Mouse (Mus musculus) hindbrain, postnatal 0 days (tissue): ENCODE data around the gene Ccdc174. TPM values are rescaled to one million over a fixed set of nuclear protein-coding genes. Genes with fewer than 3 reads are reported as not detected.

Source experiments
- ATAC-seq: fragments of 200-750 bp; cut with Nextera tagmentation; 2 replicates; pipeline ENCODE4 v1.8.0; 2017; ENCODE audit warnings: mild to moderate bottlenecking, moderate TSS enrichment, moderate library complexity
- DNase-seq: peaks from one replicate; pipeline ENCODE4 v3.0.0-alpha.2; 2015; ENCODE audit warnings: low spot score
- H3K27ac ChIP-seq: fragments of 300-500 bp; sonication (generic); 2 replicates; pipeline ENCODE4 v1.5.1; 2014; ENCODE audit warnings: mild to moderate bottlenecking
- H3K27me3 ChIP-seq: fragments of 300-500 bp; sonication (generic); 2 replicates; pipeline ENCODE4 v1.6.1; 2014; ENCODE audit warnings: low read length, mixed read lengths; ENCODE audit not compliant: insufficient read depth
- H3K36me3 ChIP-seq: fragments of 300-500 bp; sonication (generic); 2 replicates; pipeline ENCODE4 v1.6.1; 2014; ENCODE audit warnings: low read length, mixed read lengths; ENCODE audit not compliant: insufficient read depth
- H3K4me1 ChIP-seq: fragments of 300-500 bp; sonication (generic); 2 replicates; pipeline ENCODE4 v1.6.1; 2014; ENCODE audit warnings: antibody characterized with exemption, low read length, mixed read lengths; ENCODE audit not compliant: insufficient read depth
- H3K4me2 ChIP-seq: fragments of 300-500 bp; sonication (generic); 2 replicates; pipeline ENCODE4 v1.6.1; 2014; ENCODE audit warnings: low read depth, mild to moderate bottlenecking, low read length, moderate library complexity, mixed read lengths
- H3K4me3 ChIP-seq: fragments of 300-500 bp; sonication (generic); 2 replicates; pipeline ENCODE4 v1.5.1; 2014; ENCODE audit warnings: low read length
- H3K9ac ChIP-seq: fragments of 300-500 bp; sonication (generic); replicated peaks from 2 replicates; pipeline ENCODE4 v1.6.1; 2014; ENCODE audit warnings: mild to moderate bottlenecking, low read length, moderate library complexity, mixed read lengths
- H3K9me3 ChIP-seq: fragments of 300-500 bp; sonication (generic); 2 replicates; pipeline ENCODE4 v1.6.1; 2016; ENCODE audit warnings: low read length, mixed read lengths
- CTCF ChIP-seq: IDR thresholded peaks from 2 replicates; pipeline ENCODE4 v1.5.1; 2016; ENCODE audit warnings: antibody characterized with exemption, control low read depth, low read depth
- WGBS: fragments of 180-500 bp; shearing (Covaris S2); extraction: QIAGEN DNeasy Blood & Tissue Kit; methylation state at CpG from one replicate; pipeline ENCODE4 v1.1.7; 2014; 5-methylcytosine and 5-hydroxymethylcytosine counted together
- polyA plus RNA-seq: library from polyadenylated mRNA; unstranded; fragments of >200 nt; fragmentation: Nextera tagmentation; extraction: Ambion mirVana; gene quantifications from 2 replicates; pipeline ENCODE4 v1.2.1, GENCODE M21; 2015
- total RNA-seq: library from RNA; depleted of rRNA; stranded (reverse); fragments of >200 nt; gene quantifications from 2 replicates; pipeline ENCODE4 v1.2.3, GENCODE M21; 2014; rRNA removed

The Ccdc174 gene
- total RNA-seq (12.8 and 15.1 TPM in 2 replicates), polyA plus RNA-seq (36.3 and 43.4 TPM in 2 replicates)

DNA sequence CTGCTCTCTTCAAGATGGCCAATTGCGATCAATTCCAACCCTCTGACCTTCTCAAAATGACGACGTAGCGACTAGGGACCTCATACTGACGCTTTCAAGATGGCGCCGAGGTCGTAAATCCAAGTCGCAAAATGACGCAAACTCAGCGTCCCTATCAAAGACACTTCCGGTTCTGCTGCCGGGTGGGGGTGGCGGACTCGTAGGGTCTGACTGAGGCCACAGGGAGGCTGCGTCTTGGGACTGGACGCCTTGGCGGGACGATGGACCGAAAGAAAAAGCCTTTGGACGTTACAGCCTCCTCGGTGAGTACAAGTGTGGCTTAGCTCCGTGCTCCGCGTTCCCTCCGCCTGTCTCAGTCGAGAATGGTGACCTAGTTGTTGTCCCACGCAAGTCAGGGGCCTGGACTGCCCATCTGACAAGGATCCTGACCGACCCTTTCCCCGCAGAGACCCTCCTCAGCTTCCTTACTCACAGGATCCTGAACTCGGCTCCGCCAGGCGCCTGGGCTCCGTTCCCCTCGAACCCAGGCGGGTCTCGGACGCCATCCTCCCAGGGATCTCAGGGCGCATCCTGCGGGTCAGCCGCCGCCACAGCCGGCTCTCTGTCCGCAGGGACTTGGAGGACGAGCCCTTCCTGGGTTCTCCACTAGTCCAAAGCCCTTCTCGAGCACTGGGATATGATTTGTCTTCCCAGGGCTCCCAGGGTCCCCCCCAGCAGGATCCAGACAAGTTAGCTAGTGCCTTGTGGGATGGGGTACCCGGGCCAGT is at the start of gene Ccdc174:
Gene Ccdc174 (plus strand): TSS at position 169 of the 767 bp plus-strand sequence.
- no peaks in the 10 kb centered on the region for H3K9me3 ChIP-seq
- H3K4me2 ChIP-seq = peak within 1 kb of the TSS; percentile 89
- H3K36me3 ChIP-seq = peaks cover 16% of the 10 kb centered on the region
- TF ChIP-seq CTCF = 0 out of 2 replicates have a peak, but pooled peaks have one; percentile 6
- peak; percentile 99 for DNase-seq
- peaks cover 9% of the 10 kb centered on the region; the same call in 1 of the 2 replicates for H3K4me1 ChIP-seq
- WGBS = under 1% methylated on average over 47 of the region's 47 CpGs
- peak; percentile 96 for ATAC-seq
- H3K27ac ChIP-seq = peak within 1 kb of the TSS; percentile 78
- H3K9ac ChIP-seq = peak within 1 kb of the TSS; percentile 83
- H3K4me3 ChIP-seq = peak within 1 kb of the TSS; percentile 72
- no peaks in the 10 kb centered on the region for H3K27me3 ChIP-seq

DNA sequence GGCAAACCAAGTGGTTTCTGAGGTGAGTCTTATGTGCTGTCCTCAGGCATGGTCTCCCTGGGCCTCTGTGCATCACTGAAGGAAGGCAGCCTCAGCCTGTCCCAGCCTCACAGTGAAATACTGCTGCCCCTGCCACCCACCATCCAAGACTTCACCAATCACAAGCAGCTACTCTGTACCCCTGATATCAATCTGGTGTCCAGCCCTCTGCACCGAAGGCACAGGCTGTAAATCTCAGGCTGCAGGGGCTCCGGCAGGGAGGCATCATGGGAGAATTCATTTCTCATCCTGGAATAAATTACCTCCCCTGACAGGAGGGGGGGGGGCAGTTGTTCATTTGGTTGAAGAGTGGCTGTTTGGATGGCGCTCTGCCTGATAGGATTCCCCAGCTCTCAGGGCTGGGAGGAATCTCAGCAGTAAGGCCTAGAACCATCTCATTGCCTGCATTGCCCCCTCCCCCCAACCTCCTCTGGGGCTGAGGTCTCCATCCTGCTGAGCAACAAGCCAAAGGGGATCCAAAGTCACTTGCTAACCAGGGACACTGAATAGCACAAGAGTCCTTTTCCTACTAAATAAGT is 44.9 kb upstream of the Ccdc174 start:
- no peak for ATAC-seq
- H3K27me3 ChIP-seq = no peaks in the 10 kb centered on the region
- peaks cover 1% of the 10 kb centered on the region; the same call in 1 of the 2 replicates for H3K4me1 ChIP-seq
- no peak overlapping the region for H3K4me2 ChIP-seq
- WGBS = 59% methylated on average over 3 of the region's 3 CpGs
- DNase-seq = no peak
- no peaks in the 10 kb centered on the region for H3K36me3 ChIP-seq
- H3K9ac ChIP-seq = no peak overlapping the region
- no peak for TF ChIP-seq CTCF
- H3K4me3 ChIP-seq = no peak overlapping the region
- H3K9me3 ChIP-seq = no peaks in the 10 kb centered on the region
- no peak overlapping the region for H3K27ac ChIP-seq

DNA sequence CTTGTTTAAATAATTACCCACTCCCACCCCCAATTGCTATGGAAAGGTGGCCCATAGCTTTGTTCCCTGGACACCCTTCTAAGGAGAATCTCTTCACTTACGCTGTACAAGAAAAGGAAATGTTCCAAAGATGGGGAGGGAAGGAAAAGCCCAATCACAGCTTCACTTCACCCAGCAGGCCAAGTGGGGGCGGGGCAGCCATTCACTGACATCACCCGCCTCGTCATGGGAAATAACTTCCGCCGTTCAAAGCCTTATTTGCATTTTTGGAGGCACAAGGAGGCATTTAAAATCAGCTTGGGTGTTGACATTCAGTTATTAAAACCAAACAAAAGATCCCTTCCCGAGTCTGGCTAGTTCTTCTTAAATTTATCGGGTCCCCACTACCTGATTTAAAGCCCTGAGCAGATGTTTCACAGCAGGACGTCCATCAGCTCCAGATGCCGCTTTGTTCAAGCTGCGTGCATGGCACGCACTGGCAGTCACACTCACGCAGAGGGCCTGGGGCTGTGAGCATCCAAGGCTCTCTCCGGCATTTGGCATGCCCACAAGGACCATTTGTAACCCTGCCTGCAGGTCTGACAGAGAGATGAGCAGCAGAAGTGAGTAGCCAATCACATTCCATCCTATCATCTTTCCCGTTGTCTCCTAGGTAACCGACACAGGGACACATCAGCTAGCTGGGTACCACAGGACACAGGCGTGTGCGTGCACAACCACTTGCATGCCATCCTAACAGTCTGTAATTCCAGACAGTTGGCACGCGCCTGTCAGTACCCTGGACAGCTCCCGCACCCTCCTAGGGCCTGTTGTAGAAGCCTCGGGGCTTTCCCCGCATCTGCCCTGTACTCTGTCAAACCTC is 38.6 kb upstream of the Ccdc174 start:
- ATAC-seq (peak; percentile 85), DNase-seq (peak; percentile 85)
- Histone ChIP-seq H3K4me2 (peak overlapping the region; percentile 58), H3K27me3 (peaks cover 14% of the 10 kb centered on the region; the same call in 1 of the 2 replicates), H3K36me3 (no peaks in the 10 kb centered on the region), H3K4me1 (peaks cover 15% of the 10 kb centered on the region), H3K4me3 (peak overlapping the region; percentile 29), H3K27ac (peak overlapping the region; percentile 87), H3K9me3 (no peaks in the 10 kb centered on the region), H3K9ac (peak overlapping the region; percentile 44)
- TF ChIP-seq CTCF = peak; percentile 14; the same call in 1 of the 2 replicates
- 3% methylated on average over 23 of the region's 23 CpGs for WGBS

DNA sequence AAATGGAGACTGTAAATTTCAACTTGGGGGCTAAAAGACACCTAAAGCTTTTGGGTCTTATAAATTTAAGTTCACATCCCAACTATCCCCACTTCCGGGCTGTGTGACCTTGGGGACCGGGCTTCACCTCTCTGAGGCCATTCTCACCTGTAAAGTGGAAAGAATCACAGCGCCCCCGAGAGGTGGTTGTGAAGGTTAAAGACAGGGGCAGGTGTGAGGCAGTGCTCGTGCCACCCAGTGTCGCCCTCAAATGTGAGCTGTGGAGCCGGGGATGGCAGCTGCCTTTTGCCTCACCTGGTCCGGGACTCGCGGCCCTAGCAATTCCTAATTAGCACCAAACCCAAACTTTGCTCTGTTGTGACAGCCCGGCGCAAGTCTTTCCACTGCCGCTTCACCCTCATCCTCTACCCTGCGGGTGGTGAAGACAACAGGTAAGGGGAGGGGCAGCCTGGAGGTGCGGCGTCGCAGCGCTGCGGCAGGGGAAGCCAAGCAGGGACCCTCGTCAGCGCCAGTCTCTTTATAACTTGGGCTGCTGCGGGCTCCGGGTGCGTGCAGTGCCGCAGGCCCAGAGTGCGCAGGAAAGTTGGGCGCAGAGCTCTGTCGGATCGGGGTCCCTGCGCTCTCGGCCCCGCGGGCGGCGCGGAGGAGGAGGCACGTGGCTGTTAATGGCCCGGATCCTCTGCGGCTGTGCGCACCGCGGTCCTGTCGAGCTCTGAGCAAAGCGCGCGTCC is 34.8 kb upstream of the Ccdc174 start:
- Histone ChIP-seq H3K4me3 (peak overlapping the region; percentile 61), H3K36me3 (no peaks in the 10 kb centered on the region), H3K4me2 (peak overlapping the region; percentile 73), H3K27ac (peak overlapping the region; percentile 41; the same call in 1 of the 2 replicates), H3K9ac (peak overlapping the region; percentile 63), H3K27me3 (peaks cover 14% of the 10 kb centered on the region; the same call in 1 of the 2 replicates), H3K9me3 (no peaks in the 10 kb centered on the region), H3K4me1 (peaks cover 13% of the 10 kb centered on the region)
- peak; percentile 39 for TF ChIP-seq CTCF
- WGBS = 3% methylated on average over 41 of the region's 46 CpGs
- DNase-seq (no peak), ATAC-seq (peak; percentile 18; the same call in 1 of the 2 replicates)

DNA sequence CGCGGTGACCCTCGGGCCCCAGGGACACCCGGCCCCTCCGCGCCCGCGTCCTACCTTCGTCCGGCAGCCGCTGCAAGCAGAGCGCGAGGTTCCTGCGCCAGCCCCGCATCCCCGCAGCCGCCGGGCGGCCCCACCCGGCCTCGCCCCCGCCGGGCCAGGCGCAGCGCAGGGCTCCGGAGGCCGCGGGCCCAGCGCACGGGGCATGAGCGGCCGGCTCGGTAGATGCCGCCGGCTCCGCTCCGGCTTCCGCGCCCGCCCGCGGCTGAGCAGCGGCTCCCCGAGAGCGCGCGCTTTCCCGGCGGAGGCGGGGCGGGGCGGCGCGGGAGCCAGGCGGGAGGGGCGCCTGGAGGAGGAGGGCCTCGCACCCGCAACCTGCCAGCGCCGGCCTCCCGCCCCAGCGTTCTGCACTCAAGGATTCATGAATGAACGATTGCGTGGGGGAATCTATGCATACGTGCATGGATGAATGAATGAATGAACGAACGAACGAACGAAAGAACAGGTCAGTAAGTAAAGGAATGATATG is 34.2 kb upstream of the Ccdc174 start:
- peaks cover 8% of the 10 kb centered on the region; the same call in 1 of the 2 replicates for H3K4me1 ChIP-seq
- H3K27me3 ChIP-seq = peaks cover 14% of the 10 kb centered on the region; the same call in 1 of the 2 replicates
- H3K9ac ChIP-seq = peak overlapping the region; percentile 63
- WGBS = 3% methylated on average over 44 of the region's 69 CpGs
- TF ChIP-seq CTCF = no peak
- ATAC-seq (0 out of 2 replicates have a peak, but pooled peaks have one; percentile 11), DNase-seq (peak; percentile 58)
- H3K36me3 ChIP-seq = no peaks in the 10 kb centered on the region
- H3K4me2 ChIP-seq = peak overlapping the region; percentile 73
- no peaks in the 10 kb centered on the region for H3K9me3 ChIP-seq
- peak overlapping the region; percentile 41; the same call in 1 of the 2 replicates for H3K27ac ChIP-seq
- H3K4me3 ChIP-seq = peak overlapping the region; percentile 61
